Mouse (Mus musculus): ENCODE measurements at regions not wholly inside any gene's neighbourhood (a gene's known extent, or its start where the extent isn't known, plus 50 kb on each side); places are given as distances from the start of the nearest gene placed in this dataset.

DNA sequence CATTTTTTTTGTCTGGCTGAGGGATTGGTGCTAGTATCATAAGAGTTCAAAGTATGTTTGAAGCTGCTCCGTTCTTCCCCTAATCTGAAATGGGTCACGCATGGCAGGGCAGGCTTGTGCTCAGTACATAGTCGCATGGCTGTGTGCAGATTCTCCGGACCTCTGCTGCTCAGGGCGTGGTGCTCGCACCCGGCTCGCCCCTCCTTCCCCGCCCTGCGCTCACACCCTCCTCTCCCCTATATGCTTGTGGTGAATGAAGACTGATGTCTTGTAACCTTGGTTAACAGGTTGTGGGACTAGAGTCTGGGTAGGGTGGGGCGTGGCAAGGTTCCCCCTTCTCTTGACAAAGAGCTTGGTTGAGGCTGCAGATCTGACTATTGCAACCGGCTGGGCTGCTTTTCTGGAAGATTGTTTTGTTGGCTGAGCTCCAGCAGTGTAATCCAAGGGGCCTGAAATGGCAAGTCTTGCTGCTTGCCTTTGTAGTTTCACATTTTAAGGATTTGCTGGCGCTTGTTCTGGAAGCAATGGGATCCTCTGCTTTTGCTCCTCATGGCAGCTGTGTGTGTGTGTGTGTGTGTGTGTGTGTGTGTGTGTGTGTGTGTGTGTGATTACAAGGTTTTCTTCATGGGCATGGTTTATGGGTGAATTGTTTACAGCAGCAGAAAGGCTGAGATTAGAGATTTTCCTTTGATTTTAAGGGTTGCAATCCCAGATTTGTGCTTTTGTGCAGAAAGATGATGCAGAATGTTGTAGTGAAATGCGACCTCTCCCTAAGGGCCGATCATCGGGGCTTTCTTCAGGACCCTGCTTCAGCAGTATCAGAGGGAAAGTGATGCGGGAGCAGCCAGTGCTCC, 74.4 kb upstream of the Gm9887 start:
- no peak for TF ChIP-seq GATA4 (IDR thresholded peaks at IDR 0.05; ENCODE audit: insufficient replicate concordance, low read length)

DNA sequence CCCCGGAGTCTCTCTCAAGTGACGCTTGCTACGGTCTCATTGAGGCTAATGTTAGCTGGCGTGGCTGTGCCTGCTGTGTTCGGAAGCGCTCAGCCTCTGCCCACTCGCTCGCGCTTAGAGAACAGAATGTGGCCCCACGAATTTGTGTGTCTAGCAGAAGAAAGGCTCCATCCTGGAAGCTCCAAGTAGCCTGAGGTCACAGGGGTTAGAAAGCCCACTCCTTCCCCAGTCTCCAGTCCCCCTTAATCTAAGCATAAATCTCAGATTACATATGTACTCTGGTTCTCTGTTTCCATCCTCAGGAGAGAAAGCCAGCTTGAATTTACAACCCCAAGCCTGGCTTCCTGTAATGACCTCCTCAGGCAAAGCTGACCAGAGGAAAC, 73.8 kb upstream of the Gm9887 start:
- no peak for TF ChIP-seq GATA4 (IDR thresholded peaks at IDR 0.05; ENCODE audit: insufficient replicate concordance, low read length)

DNA sequence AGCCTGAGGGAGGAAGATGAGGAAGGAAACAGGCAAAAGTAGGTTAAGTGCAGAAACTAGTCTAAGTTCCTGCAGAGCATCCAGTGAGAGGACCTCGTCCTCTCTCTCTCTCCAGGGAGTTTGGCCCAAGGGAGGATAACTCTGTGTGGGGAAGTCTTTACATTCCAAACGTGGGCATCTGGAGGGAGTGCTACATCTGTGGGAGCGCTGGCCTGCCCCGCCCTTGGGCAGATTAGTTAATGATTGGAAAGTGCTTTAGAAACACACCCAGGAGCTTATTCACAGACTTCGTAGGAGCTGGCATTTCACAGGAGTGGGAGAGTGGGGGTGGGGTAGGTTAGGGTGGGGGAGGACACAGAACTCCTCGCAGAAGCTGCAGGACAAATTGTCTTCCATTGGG, 70.1 kb upstream of the Gm9887 start:
- TF ChIP-seq GATA4 (IDR thresholded peaks at IDR 0.05; ENCODE audit: insufficient replicate concordance, low read length) = no peak

DNA sequence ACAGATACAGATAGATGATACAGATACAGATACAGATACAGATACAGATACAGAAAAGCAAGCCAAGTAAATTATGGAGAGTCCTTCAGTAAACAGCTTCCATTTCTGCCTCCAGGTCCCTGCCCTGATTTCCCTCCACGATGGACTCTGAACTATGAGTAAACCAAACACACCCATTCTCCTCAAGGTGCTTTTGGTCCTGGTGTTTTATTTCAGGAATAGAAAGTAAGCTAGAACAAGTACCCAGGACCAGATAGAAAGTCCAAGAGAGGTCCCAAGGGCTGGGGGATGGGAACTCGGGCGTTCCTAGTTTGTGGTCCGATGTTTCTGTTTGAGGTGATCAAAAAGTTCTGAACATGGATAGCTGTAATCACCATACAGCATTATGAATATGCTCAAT, 69.5 kb upstream of the Gm9887 start:
- no peak for TF ChIP-seq GATA4 (IDR thresholded peaks at IDR 0.05; ENCODE audit: insufficient replicate concordance, low read length)

DNA sequence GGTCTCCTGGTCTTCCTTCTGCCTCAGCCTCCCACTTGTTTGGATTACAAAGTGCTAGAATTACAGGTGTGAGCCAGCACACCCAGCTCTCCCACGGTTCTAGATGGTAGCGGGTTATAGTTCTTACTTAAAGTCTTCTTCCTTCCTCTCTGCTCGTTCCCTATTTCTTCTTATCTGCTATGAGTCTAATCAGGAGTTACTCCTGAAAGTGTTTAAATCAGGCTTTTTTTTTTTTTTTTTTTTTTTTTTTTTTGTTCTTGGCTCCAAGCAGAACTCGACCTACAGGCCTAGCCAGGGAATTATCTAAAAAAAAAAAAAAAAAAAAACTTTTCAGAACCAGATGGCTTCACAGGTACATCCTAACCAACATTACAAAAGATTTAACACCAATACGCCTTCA, 66.0 kb upstream of the Gm9887 start:
- TF ChIP-seq GATA4 (IDR thresholded peaks at IDR 0.05; ENCODE audit: insufficient replicate concordance, low read length) = no peak

DNA sequence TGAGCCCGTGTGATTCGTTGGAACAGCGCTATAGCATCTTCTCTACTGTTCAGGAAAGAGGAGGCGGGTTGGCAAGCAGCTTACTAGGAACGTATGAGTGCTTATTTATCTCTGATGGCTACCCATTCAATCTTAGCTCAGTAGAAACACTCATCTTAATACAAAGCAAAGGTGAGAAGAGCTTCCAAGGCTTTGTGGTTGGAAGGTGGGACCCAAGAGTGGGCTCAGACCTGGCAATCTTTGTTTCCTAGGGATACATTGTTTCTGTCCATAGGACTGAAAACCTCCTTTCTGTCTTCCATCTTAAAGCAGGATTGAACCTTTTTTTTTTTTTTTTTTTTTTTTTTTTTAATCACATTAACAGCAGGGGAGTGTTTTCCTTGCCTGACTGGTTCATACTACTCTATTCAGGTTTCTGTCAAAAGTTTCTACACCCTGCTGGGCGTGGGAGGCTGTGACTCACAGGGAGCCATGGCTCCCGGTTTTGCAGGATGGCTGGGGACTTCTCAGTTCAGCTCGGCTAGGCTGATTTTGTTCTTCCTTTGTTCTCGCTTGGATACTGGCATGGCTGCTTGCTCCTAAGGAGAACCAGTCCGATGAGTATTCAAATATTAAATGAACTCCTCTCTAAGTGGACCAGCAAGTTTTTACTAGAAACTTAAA, 64.7 kb upstream of the Gm9887 start:
- TF ChIP-seq GATA4 (IDR thresholded peaks at IDR 0.05; ENCODE audit: insufficient replicate concordance, low read length) = no peak

DNA sequence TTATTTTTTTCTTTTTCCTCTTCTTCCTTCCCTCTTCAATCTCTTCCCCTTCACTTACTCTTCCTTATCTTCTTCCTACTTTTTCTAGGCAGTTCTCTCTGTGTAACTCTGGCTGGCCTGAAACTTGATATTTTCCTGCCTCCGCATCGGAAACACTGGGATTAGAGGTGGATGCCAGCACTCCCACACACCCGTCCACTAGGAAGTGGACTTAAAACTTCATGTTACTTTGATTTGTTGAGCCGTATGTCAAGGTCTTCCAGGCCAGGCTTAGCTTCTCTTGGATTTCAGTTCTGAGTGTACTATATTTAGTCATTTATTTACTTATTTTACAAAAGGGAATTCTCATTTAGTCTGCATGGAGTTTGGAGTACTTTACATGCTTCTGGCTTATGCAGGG, 62.1 kb upstream of the Gm9887 start:
- TF ChIP-seq GATA4 (IDR thresholded peaks at IDR 0.05; ENCODE audit: insufficient replicate concordance, low read length) = no peak

DNA sequence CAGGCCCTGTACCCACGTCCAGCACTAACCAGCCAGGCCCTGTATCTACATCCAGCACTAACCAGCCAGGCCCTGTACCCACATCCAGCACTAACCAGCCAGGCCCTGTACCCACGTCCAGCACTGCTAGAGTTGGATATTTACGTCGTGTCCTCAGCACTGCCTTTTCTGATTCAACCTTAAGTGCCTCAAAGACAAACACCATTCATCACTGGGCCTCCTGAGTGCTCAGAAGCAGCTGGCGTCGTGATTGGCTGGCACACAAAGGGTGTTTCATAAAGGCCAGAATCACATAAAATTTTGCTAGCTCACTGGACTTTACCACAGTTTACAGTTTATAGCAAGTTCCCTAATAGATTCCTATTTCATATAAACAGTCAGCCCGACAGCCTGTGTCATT, 59.8 kb upstream of the Gm9887 start:
- no peak for TF ChIP-seq GATA4 (IDR thresholded peaks at IDR 0.05; ENCODE audit: insufficient replicate concordance, low read length)

DNA sequence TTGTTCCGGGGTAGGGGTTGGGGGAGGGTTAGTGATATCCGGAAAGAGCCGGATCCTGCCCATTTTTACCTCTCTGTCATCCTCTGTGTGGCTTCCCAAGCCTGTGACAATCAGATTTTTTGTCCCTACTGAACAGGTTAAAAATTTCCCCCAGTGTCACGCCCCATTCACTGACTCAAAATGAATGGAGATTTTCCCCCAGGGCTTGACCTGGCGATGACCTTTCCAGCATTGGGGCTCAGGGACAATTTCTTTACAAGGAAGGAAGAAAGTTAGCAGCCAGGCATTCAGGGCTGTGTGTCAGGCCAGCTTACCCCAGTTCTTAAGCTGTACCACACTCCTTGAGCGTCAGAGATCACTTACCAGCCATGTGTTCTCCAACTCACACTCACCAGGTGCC, 55.9 kb upstream of the Gm9887 start:
- TF ChIP-seq GATA4 (IDR thresholded peaks at IDR 0.05; ENCODE audit: insufficient replicate concordance, low read length) = no peak

DNA sequence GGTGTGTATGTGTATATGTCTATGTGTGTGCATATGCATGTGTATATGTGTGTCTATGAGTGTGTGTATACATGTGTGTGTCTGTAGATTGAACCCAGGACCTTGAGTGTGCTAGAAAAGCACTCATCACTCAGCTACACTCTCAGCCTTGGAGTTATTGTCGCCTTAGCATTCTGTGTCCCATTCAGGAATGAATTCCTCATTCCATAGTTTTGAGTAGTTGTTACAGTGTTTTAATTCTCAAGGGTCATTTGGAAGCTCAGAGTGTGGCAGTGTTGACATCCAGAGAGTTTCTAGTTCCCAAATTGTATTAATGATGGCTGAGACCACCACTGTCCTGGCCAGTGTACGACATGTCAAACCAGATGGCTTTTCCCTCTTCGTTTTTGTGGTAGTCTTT, 53.4 kb upstream of the Gm9887 start:
- TF ChIP-seq GATA4 (IDR thresholded peaks at IDR 0.05; ENCODE audit: insufficient replicate concordance, low read length) = no peak

DNA sequence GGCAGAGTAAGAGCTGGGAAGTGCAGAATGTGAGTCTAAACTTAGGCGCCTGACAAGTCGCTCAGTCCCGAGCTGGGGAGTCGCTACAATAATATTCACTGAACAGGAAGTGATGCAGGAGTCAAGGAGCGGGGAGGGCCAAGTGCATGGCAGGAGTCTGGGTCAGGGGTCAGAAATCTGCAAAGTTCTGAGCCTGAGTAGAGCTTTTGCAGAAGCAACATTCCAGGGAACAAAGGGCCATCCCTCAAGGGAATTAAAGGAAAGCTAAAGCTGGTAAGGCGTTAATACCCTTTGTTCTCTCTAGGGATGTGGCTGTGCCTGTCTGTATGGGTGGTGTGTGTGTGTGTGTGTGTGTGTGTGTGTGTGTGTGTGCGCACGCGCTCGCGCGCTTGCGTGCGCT, 52.7 kb upstream of the Gm9887 start:
- TF ChIP-seq GATA4 (IDR thresholded peaks at IDR 0.05; ENCODE audit: insufficient replicate concordance, low read length) = no peak
